Mouse (Mus musculus) activated CD4-positive, CD25-positive, alpha-beta regulatory T cell, adult 4 months (primary cell): ENCODE measurements around the gene Nrip2. TPM values are rescaled to one million over a fixed set of nuclear protein-coding genes. Genes with fewer than 3 reads are reported as not detected.

Experiments
- ATAC-seq: one replicate; pipeline ENCODE4 v1.8.0; 2017
- polyA plus RNA-seq, 2 experiments: library from polyadenylated mRNA; unstranded; fragments of 100-300 nt; shearing (Covaris generic); gene quantifications; one replicate each; pipeline ENCODE4 v1.2.1; 2017

Gene Nrip2
- polyA plus RNA-seq, 2 experiments from 2014 or later = 2.9 to 3.6 TPM

DNA sequence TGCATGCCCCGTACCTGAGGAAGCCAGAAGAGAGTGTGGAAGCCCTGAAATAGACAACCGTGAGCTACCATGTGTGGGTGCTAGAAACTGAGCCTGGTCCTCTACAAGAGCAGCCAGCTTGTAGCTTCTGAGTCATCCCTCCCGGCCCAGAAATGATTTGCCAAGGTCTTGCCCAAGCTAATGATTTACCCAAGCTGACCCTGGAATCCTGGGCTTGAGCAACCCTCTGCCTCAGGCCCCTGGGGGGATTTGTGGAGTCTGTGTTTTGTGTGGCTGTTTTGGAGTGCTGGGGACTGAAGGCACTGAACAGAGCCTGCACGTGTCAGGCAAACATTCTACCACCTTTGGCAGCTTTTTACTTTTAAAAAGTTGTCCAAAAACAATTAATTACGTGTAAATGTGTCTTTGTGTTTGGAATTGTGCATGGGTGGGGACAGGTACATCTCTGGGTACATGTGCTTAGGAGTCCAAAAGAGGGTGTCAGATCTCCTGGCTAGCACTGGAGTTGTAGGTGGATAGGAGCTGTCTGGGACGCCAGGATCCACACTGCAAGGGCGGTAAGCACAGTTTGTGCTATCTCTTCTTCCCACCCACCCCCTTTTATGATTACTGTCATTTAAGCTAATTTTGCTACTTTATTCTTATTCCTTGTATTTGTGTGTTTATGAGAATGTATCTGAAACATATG, 1.4 kb upstream of the Nrip2 start:
- ATAC-seq = no peak

GRCm38 (mm10) chr6:128399421-128400185, 507 bp downstream of the Nrip2 start:
- no peak for ATAC-seq

DNA sequence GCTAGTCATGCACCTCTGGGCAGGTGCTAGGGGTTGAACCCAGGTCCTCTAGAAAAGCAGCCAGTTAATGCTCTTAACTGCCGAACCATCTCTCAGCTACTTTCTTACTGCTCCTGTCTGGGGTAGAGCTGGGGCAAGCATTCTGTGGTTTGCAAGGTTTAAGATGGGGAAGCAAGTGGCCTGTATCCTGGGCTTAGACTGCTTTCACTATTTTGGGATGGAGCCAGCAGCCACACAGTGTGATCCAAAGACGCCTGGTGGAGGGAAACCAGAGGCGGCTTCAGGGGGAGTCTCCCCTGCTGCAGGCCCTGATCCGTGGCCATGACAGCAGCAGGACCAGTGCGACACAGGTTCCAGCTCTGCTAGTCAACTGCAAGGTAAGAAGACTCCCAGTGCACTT, 5.6 kb downstream of the Nrip2 start:
- ATAC-seq = no peak

GRCm38 (mm10) chr6:128408544-128409125, 9.5 kb downstream of the Nrip2 start:
- no peak for ATAC-seq

GRCm38 (mm10) chr6:128410305-128410704, 11.2 kb downstream of the Nrip2 start:
- no peak for ATAC-seq

DNA sequence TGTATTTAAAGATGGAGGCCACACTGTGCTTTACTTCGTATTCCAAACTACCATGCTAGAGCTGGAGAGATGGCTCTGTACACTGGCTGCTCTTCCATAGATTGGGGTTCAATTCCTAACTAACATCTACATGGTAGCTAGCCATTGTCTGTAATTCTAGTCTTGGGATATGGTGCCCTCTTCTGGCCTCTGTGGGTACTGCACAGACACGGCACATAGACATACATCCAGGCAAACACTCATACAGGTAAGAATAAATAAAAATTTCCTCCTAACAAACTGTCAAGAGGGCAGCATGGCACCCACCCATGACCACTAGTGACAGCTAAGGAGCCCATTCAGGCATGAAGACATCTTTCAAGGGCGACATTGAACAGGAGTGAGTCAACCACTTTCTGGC, 12.0 kb downstream of the Nrip2 start:
- ATAC-seq = peak; percentile 88

DNA sequence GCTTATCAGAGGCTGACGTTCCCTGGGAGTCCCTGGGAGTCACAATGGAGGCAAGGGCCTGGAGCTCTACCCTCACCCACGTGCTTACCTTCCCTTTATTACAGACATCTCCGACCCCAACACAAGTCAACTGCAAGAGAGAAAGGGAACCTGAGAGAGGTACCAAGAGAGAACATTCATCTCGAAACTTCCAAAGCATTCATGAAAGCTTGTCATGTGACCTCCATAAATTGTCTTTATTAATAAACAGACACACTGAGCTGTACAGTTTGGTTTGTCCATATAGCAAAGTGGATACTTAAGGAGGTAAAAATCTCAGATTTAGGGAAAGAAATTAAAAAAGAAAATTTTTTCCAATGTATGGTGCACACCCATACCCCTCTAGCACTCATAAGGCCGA, 17.1 kb downstream of the Nrip2 start:
- ATAC-seq = no peak

DNA sequence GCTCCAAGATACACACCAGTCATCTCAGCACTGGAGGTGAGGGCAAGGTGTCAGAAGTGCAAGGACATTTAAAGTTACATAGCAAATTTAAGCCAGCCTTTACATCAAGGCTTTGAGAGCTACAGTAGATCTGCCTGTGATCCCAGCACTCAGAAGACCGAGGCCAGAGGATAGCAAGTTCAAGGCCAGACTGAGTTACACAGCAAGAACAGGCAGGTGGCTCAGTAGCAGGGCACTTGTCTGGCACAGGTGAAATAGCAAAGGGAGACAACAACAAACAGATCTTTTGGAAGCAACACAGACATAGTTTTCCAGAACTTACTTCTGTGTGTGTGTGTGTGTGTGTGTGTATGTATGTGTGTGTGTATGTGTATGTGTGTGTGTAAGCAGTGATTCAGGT, 19.0 kb downstream of the Nrip2 start:
- no peak for ATAC-seq

DNA sequence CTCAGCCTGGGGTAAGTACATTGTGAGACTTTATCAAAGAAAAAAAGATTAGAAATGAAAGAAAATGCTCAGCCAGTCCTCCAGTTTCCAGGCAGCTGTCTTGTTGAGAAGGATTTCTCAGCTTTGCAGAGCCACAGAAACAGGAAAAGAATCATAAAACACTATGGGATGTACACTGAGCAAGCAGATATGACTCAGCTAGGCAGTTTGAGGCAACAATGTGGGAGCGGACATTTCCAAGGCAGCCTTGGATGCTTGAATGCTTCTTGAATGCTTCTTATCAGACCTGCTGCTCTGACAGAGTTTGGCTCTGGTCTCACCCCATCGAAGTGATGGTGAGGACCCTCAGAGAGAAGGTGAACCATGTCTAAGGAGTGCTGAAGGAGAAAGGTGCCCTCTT, 21.9 kb downstream of the Nrip2 start:
- ATAC-seq = no peak

DNA sequence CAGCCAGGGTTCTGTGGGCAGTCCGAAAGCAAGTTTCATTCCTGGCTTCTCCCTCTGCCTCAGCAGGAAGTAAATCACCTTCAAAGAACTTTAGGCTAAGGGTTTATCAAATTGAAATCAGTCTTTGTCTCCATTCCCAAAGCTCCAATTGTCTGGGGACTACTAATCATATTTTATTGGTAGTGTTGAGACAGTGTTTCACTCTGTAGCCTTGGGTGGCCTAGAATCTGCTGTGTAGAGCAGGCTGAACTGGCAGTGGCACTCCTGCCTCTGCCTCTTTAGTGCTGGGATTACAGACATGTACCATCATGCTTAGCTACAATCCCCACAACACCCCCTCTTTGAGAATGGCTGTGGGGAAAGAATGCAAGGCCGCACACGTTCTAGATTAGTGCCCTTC, 22.4 kb downstream of the Nrip2 start:
- ATAC-seq = no peak

DNA sequence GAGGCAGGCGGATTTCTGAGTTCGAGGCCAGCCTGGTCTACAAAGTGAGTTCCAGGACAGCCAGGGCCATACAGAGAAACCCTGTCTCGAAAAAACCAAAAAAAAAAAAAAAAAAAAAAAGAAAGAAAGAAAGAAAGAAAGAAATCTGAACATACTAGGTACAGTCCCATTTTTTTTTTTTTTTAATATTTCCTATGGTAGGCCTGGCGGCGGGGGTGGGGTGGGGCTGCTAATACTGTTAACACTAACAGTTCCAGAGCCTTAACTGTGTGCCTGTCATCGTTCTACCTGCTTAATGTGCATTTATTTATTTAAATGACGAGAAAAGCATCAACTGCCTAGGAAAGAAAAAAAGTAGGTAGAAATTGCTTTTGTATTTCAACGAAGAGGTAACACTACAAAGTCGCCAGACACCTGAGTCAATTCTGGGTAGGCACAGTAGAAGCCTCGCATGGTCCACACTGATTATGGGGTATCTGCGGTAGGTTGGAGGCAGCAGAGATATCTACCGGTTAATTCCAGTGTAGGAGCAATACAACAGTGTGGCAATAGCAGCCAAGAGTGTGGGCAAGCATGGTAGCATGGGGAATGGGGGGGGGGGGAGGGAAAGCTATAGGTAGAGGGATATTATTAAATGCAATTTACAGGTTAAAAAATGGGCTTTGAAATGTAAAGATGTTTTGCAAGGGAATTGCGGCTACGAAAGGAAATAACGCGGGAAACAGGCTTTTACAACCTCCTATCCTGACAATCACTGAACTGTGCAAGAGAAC, 24.6 kb downstream of the Nrip2 start:
- ATAC-seq = no peak

DNA sequence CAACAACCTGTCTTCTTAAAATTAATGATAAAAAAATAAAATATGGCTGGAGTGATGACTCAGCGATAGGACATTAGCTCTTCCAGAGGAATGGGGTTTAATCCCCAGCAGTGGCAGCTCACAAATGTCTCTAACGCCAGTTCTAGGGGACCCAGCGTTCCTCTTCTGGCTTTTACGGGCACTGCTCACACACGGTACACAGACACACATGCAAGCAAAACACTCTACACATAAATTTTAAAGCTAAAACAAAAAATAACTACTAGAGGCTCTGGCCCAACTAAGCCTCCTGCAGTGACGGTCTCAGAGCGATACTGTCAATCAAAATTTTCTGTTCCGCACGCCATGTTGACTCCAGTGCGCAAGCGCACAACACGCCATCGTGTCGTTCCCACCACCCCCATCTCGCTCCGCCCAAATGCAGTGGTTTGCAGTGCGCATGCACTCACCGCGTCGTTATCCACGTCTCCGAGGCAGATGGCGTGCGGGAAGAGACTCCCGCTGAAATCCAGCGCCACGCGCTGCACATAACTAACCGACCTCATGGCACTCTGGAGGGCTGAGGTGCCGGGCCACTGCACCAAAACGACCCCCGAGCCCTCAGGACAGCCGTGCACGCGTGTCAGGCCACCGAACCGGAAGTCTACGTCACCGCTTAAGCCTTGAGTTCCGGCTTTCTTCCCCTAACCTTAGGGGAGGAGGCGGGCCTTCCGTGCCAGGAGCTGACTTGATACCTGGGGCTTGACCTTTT, 25.3 kb downstream of the Nrip2 start, which contains the start of gene Itfg2:
TSS of gene Itfg2 (minus strand) at position 663 of the 751 bp plus-strand sequence.
- peak; percentile 94 for ATAC-seq

DNA sequence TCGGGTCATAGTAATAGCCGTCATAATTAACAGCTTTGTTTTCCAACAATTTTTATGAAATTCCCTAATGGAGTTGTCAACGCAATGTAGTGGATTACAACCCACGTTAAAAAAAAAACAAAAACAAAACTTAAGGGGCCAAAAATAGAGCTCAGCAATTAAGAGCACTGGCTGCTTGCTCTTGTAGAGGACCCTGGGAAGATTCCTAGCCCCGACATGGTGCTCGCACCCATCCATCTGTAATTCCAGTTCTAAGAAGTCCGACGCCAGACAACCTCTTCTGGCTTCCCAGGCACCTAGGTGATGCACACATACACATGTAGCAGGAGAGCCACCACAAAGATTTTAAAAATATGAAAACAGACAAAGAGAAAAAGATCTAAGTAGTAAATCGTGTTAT, 25.9 kb downstream of the Nrip2 start:
- no peak for ATAC-seq

GRCm38 (mm10) chr6:128427571-128427970, 28.5 kb downstream of the Nrip2 start:
- ATAC-seq = no peak

DNA sequence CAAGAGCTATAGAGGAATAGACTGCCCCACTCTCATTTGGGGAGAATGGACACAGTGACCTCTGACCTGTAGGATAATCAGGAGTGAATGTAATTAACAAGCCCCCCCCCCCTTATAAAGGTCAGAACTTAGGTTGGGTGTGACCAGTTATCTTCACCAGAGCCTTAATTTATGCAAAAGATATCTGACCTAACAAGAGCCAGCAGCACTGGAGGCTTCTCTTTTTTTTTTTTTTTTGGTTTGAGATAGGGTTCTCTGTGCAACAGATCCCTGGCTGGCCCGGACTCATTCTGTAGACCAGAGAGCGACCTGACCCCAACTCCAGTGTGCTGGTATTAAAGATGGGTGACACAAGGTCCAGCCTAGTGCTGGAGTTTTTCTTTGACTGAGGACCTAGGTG, 30.2 kb downstream of the Nrip2 start:
- no peak for ATAC-seq

GRCm38 (mm10) chr6:128429826-128430225, 30.7 kb downstream of the Nrip2 start:
- no peak for ATAC-seq

DNA sequence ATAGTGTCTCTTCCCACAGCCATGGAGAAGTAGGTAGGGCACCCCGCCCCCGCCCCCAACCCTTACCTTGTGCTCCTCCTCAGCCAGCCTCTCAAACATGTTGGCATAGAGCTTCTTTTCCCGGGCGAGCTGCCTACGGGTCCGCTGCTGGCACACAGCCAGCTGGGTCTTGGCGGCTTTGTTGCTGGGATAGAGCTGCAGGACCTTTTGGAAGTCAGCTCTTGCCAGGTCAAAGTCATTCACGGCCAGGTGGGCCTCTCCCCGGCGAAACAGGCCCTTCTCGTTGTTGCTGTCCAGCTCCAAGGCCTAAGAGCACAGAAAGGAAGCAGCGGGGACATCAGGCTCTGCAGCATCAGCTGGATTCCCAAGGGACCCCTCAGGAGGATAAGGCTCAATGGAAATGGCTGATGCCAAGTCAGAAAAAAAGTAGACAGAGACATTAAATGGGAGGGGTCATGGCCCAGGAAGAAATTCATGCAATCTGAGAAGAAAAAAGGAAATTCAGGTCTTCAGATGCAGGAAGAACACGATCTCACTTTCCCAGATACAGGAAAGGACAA, 33.3 kb downstream of the Nrip2 start:
- ATAC-seq = no peak

GRCm38 (mm10) chr6:128433566-128433965, 34.5 kb downstream of the Nrip2 start:
- ATAC-seq = no peak

- ATAC-seq = no peak
Measured at GRCm38 (mm10) chr6:128435474-128435873, 36.4 kb downstream of the Nrip2 start.

- ATAC-seq = no peak
Measured at GRCm38 (mm10) chr6:128436356-128437005, 37.4 kb downstream of the Nrip2 start.

DNA sequence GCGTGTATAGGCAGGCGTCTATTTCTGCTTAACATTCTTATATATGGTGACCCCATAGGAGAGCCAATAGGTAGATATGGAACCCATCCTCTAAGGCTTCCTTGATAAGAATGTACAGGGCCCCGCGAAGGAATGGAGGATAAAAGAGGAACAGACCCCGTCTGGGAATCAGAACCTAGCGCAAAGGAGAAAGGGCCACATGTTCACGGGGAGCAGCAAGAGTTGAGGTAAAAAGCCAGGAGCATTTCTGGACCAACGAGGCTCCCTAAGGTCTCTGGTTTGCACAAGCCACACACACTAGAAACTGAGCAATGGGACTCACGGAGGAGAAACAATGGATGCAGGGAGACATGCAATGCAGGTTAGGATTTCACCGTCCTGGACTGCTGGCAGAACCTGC, 38.2 kb downstream of the Nrip2 start:
- no peak for ATAC-seq
